Mouse (Mus musculus): ENCODE measurements at regions not wholly inside any gene's neighbourhood (a gene's known extent, or its start where the extent isn't known, plus 50 kb on each side); places are given as distances from the start of the nearest gene placed in this dataset.

- no peak for TF ChIP-seq POLR2A (IDR thresholded peaks at IDR 0.05; ENCODE audit: borderline replicate concordance, extremely low read depth, insufficient read depth, insufficient read length, poor library complexity, severe bottlenecking)
- no peak for TF ChIP-seq CTCF (IDR thresholded peaks at IDR 0.05; ENCODE audit: borderline replicate concordance, extremely low read depth, insufficient read depth, insufficient read length)
These were observed 421.0 kb upstream of the Jarid2 start for GRCm38 (mm10) chr13:44308227-44308626.

All from brain, embryonic 14.5 days (tissue).